In the genomic region with DNA sequence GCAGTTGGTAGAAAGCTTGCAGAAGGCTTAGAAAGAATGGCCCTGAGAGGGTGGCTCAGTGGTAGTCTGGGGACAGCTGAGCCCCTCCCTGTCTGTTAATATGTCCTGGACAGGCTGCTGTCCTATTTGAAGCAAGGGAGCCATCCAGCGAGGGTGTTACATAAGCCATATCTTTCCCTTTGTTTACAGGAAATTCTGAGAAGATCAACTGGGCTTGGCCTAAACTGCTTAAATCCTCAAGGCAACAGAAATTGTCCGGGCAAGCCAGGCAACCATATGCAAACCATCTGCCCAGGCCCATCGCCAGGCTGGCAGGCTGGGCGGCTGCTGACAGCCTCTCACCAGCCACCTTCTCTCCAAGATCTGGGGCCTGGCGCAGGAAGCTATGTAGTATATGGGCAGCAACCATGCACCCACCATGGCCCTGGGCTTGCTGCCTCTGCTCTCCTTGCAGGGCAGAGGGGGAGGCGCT, we compare ENCODE assay signal across 10 mouse cellular contexts. TPM values are rescaled to one million over a fixed set of nuclear protein-coding genes. Genes with fewer than 3 reads are reported as not detected.
DNase-seq lines count a peak whose midpoint lies in the region; TF ChIP-seq lines count a peak whose summit lies in the region.
"Had no signal": no experiment of that assay in that cellular context is flagged by ENCODE, and none has a peak within 500 bp of the region (broad histone marks: within the 10 kb centered on the region; RNA-seq: fewer than 3 reads in every experiment).

No protein-coding gene starts in this region.

- no peak for TF ChIP-seq CTCF in small intestine, adult 2 months (IDR thresholded peaks at IDR 0.05; ENCODE audit: extremely low read depth, insufficient read length, insufficient replicate concordance, low read depth, low read length)

- no peak overlapping the region for H3K4me3 ChIP-seq in small intestine, adult 2 months (ENCODE audit: low read depth, low read length)
- H3K4me3 ChIP-seq: liver, embryonic 13.5 days had no signal

- TF ChIP-seq POLR2A in small intestine, adult 2 months (IDR thresholded peaks at IDR 0.05; ENCODE audit: low read depth, low read length): no peak

- peak overlapping the region; percentile 32 for H3K27ac ChIP-seq in small intestine, adult 2 months (ENCODE audit: insufficient read depth, low read depth, low read length)
- H3K27ac ChIP-seq: liver, embryonic 13.5 days had no signal

- no peaks in the 10 kb centered on the region for H3K27me3 ChIP-seq in small intestine, adult 2 months (ENCODE audit: control insufficient read depth, insufficient read depth, low read length)
- H3K27me3 ChIP-seq: liver, embryonic 13.5 days had no signal

- DNase-seq in urinary bladder, postnatal 14 days (ENCODE audit: low spot score): peak; percentile 45
- no peak for DNase-seq in urinary bladder, adult 2 months (ENCODE audit: low spot score)
- peak; percentile 16 to 31 for DNase-seq in gastrocnemius, postnatal 36 days
- DNase-seq in layer of hippocampus, postnatal 36 days: peak; percentile 56 to 65
- DNase-seq in adrenal gland, adult 2 months: no peak
- DNase-seq in spleen, postnatal 10 days (ENCODE audit: low spot score in 2 of 2): no peak
- DNase-seq in Muller cell, postnatal 12 days (ENCODE audit: inconsistent ontology term): no peak
- DNase-seq: liver, embryonic 13.5 days had no signal

- intact Hi-C loops in gastrocnemius, postnatal 36 days (cut with DNase I): no loop called here

- 79% methylated on average over 6 of the region's 6 CpGs for WGBS in small intestine, adult 2 months

- no peaks in the 10 kb centered on the region for H3K4me1 ChIP-seq in small intestine, adult 2 months (ENCODE audit: control insufficient read depth, insufficient read depth, insufficient read length, low read length)

- no peaks in the 10 kb centered on the region for H3K36me3 ChIP-seq in small intestine, adult 2 months (ENCODE audit: control insufficient read depth, insufficient read depth, low read length)
- H3K36me3 ChIP-seq: liver, embryonic 13.5 days had no signal

RNA-seq across cellular contexts. Expression of a gene that starts 18.6 kb away (rescaled TPM):
- polyA plus RNA-seq in urinary bladder, adult 2 months (2012; rRNA removed): 145 and 173 TPM in 2 replicates
- under 1 TPM; 0.15 to 0.47 TPM for total RNA-seq in gastrocnemius, postnatal 36 days (2021)
- 1 to 10 TPM in 1 of 2 experiments, under 1 TPM in 1; 0.86 to 1.2 TPM for total RNA-seq in layer of hippocampus, postnatal 36 days (2021)
- polyA plus RNA-seq in small intestine, adult 2 months (2012; rRNA removed): 0.16 and 3.7 TPM in 2 replicates
- total RNA-seq in adrenal gland, adult 2 months (2021): under 1 TPM in 1 of 2 experiments, not detected in 1; 0.95 TPM
- polyA plus RNA-seq in adrenal gland, adult 2 months (2012; rRNA removed): 0.08 and 0.15 TPM in 2 replicates
- polyA plus RNA-seq: Patski had no signal

RNA-seq across cellular contexts. Expression of a gene that starts 41.3 kb away (rescaled TPM):
- 71.3 and 77.7 TPM in 2 replicates for polyA plus RNA-seq in urinary bladder, adult 2 months (2012; rRNA removed)
- total RNA-seq in gastrocnemius, postnatal 36 days (2021): 10 to 100 TPM; 12.1 to 14.4 TPM
- total RNA-seq in layer of hippocampus, postnatal 36 days (2021): 10 to 100 TPM; 57.8 to 60.8 TPM
- 68.2 and 166 TPM in 2 replicates for polyA plus RNA-seq in small intestine, adult 2 months (2012; rRNA removed)
- 10 to 100 TPM; 54.0 to 54.3 TPM for total RNA-seq in adrenal gland, adult 2 months (2021)
- 34.7 and 36.6 TPM in 2 replicates for polyA plus RNA-seq in adrenal gland, adult 2 months (2012; rRNA removed)

RNA-seq across cellular contexts. Expression of a gene that starts 51.1 kb away (rescaled TPM):
- 51.9 and 53.3 TPM in 2 replicates for polyA plus RNA-seq in urinary bladder, adult 2 months (2012; rRNA removed)
- 10 to 100 TPM; 13.1 to 18.6 TPM for total RNA-seq in gastrocnemius, postnatal 36 days (2021)
- 100 to 1,000 TPM; 211 to 228 TPM for total RNA-seq in layer of hippocampus, postnatal 36 days (2021)
- polyA plus RNA-seq in small intestine, adult 2 months (2012; rRNA removed): 14.5 and 25.1 TPM in 2 replicates
- total RNA-seq in adrenal gland, adult 2 months (2021): 10 to 100 TPM; 62.5 to 62.6 TPM
- 126 and 150 TPM in 2 replicates for polyA plus RNA-seq in adrenal gland, adult 2 months (2012; rRNA removed)

Comparison
In these comparisons a context has a peak if more than half of its experiments do, and no peak if none do; other contexts are left out.
1. DNase-seq: peak in urinary bladder, postnatal 14 days (single experiment), gastrocnemius, postnatal 36 days (2 of 2) and layer of hippocampus, postnatal 36 days (2 of 2); none in urinary bladder, adult 2 months (single experiment), adrenal gland, adult 2 months (single experiment), spleen, postnatal 10 days (0 of 2) and Muller cell, postnatal 12 days (single experiment).